Mouse (Mus musculus): ENCODE results near the gene Adamts7.

Adamts7 gene

DNA sequence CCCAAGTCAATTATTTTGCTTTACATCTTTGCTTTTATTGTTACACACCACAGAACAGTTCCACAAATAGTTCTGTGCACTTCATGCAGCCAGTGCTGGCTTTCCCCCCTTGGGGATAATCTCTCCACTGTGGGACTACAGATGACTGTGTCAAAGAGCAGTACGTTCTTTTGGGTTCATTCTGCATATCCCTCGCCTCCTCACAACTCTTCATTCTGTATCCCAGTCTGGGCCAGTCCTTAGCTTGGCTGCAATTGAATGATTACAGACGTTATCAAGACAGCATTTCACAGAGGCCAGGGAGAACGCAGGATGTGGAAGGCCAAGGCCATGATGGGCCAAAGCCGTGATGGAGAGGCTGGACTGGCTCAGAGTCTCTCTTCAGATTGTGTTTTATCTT, 16.0 kb upstream of the Adamts7 start:
- DNase-seq (ENCODE audit: low spot score in 2 of 2), result no peak

DNA sequence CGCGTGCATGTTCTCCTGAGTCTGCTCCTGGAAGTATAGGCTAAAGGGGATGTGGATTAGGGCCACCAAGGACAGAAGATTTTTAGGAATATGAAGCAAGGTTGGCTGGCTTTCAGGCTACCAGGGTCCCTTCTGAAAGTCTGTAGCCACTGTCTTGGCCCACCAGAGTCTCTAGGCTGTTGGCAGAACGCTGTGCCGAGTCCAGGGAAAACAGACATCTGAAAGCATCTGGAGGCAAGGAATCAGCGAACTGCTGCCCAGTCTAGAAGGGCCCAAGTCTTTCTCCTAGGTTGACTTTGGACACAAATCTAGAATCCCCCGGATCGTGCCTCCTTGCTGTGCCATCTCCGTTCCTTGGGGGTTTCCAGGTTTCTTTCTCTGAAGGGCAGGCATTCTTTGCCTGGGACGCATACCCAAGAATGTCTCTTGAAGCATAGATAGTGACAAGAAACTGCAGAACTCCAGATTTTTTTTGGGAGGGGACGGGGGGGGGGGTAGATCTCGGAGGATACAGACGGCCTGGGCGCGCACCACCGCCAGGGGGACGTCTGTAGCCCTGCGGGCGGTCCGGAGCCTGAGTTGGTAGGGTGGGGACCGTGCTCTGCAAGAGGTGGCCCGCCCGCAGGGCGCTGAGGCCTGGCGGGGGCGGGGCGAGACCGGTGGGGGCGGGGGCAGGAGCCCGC, 485 bp upstream of the Adamts7 start:
- no peak for DNase-seq (ENCODE audit: low spot score in 2 of 2)

DNA sequence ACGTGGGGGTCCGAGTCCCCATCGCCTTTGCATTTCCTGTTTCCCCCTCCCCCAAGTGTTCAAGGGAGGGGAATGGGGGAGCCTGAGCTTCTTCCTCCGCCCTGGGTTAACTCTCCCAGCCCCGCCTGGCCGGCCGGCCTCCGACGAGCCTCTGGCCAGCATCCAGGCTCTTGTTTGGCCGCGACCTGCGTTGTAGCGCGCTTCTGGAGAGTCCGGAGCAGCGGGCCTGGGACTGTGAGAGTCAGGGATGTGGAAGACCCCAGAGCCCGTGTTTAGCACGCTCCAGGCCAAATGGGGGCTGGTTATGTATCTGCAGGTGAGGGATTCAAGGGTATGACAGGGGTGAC, 853 bp downstream of the Adamts7 start:
- DNase-seq (ENCODE audit: low spot score in 2 of 2), result peak in 1 of 2 experiments; percentile 29

DNA sequence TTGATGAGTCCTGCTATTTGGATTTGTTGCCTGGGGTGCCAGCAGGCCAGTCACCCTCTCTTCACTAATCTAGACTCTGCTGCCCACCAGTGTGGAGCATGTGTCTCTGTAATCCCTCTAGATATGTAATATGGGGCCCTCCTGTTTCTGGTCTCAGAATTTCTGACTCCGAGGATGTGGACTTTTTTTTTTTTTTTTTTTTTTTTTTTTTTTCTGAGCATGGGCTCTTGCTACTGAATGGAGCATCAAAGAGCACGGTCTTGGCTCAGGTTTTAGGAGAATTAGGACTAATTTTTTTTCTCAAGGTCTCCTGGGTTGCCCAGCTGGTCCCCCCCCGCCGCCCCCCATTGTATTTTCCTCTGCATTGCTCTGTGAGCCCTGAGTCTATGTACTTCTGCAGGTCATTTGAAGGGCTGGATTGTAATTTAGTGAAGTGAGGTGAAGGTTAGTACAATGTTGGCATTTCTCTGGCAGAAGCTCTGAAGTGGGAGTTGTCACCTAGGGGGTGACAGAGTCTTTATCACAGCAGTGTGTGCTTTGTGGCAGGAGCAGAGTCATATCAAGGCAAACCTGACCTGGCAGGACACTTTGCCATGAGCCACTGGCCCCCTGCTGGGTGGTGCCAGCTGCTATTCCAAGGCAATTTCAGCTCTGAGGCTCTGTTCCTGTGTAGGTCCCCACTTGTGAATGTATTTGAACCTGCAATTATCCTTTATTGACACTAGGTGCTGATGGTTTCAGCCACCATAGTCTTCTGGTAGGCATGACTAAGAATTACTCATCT, 2.0 kb downstream of the Adamts7 start:
- DNase-seq (ENCODE audit: low spot score in 2 of 2), result no peak

DNA sequence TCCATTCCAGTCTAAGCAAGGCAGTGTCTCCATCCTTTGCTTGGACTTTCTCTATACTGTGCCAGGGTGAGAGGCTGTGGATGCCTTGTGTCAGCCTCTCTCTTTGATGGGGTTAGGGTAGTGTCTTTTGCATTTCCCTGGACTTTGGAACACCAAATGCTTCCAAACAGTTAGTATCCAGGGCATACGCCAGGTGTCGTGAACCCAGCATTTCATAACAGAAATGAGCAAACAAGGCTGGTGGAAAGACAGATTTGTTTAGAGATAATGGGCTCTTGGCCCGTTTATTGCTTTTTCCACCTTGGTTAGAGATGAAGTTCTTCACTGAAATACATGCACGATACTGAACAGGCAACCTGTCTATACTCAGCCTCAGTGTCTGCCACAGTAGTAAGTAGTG, 2.7 kb downstream of the Adamts7 start:
- DNase-seq (ENCODE audit: low spot score in 2 of 2), result no peak

DNA sequence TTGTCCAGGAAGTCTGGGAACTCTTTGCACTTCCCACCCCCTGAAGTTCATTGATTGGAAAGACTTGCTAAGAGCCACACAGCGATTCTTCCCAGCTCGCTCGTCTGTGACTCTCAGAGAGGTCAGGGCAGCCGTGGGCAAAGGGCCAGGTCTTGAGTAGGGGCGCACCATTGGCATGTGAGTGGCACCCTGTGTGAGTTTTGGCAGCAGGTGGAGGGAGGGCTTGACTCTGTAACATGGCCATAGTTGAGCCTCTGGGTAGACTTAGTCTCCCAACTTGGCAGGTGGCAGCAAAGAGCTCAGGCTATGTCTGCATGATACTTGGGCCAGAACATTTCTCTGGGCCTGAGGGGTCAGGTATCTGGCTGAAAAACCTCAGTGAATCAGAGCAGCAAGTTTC, 3.7 kb downstream of the Adamts7 start:
- peak; percentile 1 to 8 for DNase-seq (ENCODE audit: low spot score in 2 of 2)

DNA sequence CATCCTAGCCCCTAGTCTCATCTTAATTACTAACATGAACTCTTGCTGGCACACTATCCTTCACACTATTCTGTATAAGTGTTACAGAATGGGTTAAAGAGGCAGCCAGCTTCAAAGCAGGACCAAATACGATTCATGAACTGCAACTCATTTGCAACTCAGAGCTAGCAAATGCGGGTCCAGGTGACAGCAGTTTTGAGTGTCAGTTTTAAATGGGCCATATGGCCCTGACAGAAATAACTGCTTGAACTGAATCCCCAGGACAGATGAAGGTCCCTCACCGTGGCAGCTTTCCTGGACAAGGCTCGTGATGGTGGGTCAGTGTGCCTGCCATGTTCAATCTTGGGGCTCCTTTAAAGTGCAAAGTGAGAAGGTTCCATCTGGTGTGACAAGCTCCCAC, 7.1 kb downstream of the Adamts7 start:
- DNase-seq (ENCODE audit: low spot score in 2 of 2), result no peak

DNA sequence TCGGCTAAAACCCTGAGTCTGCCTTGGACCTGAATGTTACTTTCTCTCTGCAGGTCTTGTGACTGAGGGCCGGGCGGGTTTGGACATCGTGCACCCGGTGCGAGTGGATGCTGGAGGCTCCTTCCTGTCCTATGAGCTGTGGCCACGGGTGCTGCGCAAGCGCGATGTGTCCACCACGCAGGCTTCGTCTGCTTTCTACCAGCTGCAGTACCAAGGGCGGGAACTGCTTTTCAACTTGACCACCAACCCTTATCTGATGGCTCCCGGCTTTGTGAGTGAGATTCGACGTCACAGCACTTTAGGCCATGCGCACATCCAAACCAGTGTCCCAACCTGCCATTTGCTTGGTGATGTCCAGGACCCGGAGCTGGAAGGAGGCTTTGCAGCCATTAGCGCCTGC, 8.6 kb downstream of the Adamts7 start:
- peak in 1 of 2 experiments; percentile 0 for DNase-seq (ENCODE audit: low spot score in 2 of 2)

DNA sequence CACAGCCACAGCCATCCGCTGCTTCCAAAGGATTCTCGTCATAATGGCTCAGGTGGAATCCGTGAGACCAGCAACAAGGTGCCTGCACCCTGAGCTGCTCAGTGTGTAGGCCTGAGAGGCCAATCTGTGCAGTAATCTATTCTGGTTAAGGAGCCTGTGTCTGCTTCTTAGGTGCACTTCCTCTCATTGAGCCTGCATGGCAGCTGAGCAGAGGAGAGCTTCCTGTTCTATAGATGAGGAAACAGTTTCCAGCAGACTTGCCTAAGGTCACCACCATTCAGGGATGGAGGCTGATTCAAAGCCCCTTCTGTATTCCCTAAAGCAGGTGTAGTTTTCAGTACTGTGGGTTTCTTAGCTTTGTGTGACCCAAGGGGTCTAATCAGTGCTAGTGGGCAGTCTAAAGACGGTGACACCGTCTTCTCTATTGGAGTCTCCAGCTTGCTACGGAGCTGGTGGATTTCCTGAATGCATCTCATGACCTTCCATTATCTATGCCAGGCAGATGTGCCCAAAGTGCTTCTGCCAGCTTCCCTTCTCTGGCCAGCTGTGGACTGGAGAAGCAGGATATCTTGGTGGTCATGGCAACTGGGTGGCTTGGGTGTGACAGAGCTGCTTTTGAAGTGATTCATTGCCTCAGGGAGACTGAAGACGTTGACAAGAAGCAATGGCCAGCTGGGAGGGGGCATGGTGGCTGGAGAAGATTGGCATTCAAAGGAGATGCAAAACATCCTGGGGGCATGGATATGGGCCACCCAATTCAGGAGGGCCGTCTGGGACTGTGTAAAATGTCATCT, 9.9 kb downstream of the Adamts7 start:
- DNase-seq (ENCODE audit: low spot score in 2 of 2), result no peak

DNA sequence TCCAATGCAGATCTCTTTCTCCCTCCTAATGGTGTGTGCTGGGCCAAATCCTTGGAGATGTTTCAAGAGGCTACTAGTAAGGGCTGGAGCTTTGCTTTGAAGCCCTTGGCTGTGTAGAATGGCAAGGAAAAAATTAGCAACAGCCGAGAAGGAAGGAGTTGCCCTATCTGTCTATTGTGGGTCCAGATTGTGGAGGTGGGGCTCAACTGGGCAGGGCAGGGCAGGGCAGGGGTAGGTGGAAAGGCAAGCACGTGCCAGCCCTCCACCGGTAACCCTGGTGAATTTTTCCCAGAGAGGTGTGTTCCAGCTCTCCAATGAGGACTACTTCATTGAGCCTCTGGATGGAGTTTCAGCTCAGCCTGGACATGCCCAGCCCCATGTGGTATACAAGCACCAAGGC, 10.5 kb downstream of the Adamts7 start:
- no peak for DNase-seq (ENCODE audit: low spot score in 2 of 2)

DNA sequence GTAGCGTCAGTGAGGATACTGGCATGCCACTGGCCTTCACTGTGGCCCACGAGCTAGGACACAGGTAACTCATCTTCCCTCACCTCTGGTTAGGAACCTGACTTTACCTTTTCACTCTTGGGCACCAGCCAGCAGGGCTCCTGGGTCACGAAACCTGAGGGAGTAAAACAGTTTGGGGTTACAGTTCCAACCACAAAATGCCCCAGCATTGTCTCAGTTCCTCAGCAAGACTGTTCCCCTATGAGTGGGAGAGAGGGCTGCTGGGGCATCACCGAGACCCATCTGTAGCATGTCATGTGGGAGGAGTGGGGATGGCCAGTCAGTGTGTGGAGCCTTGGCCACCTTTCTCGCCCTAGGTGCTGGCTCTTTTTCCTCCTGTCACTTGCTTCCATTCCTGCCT, 16.5 kb downstream of the Adamts7 start:
- no peak for DNase-seq (ENCODE audit: low spot score in 2 of 2)

DNA sequence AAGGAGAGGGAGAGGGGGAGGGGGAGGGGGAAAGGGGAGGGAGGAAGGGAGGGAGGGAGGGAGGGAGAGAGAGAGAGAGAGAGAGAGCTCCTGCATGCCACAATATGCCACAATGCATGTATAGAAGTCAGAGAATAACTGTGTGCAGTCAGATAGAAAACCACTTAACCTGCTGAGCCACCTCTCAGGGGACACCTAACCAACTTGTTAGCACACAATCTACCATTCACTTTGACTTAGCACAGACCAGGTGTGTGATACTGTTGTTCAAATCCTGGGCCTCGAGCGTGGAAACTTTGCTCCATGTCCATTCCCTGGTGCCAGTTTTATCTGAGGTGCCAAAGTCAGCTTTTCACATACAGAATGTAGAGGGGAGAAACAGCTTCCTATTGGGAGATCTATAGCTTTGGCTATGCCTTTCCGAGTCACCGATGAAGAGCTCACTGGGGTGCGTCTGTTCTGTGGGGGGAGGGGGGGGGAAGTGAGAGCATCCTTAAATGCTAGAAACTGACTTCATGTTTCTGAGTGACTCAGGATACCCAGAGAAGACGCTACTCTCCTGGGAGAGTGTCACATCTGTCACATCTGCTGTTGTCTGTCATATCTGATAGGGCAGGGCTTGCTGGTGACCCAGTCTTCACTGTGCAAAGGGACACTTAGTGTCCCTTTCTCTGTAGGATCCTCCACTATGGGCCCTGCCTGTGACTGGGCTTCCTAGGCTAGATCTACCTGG, 19.0 kb downstream of the Adamts7 start:
- DNase-seq (ENCODE audit: low spot score in 2 of 2), result no peak

DNA sequence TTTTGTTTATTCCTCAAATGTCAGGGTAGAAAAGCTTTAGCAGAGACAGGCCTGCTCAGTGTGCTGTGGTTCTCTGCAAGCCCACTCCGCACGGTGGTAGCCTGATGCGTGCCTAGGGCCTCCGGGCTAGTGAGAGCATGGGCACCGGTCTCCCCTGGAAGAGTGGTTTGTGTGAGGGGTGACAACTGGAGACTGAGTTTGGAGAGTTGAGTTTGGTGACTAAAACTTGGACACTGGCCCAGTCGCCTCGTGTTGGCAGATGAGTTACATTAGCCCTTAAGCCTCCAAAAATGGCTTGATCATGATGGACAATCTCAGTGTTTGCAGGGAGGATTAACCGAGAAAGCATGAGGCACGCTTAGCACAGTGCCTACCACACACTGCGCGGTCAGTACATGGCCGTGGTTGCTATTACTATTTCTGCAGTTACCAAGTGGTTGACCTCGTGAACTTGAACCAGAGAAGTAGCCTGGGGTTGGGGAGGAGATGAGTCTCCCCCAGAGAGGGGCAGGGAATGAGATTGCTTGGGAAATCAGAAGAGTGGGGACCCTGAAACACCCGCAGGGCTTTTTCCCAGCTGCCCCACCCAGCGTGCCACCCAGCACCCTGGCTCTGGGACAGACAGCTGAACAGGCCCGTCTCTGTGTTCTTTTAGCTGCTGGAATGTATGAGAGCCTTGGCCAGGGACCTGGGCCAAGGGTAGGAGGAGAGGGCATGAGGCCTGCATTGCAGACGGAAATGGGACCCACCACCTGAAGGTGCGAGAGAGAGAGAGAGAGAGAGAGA, 20.0 kb downstream of the Adamts7 start:
- no peak for DNase-seq (ENCODE audit: low spot score in 2 of 2)

DNA sequence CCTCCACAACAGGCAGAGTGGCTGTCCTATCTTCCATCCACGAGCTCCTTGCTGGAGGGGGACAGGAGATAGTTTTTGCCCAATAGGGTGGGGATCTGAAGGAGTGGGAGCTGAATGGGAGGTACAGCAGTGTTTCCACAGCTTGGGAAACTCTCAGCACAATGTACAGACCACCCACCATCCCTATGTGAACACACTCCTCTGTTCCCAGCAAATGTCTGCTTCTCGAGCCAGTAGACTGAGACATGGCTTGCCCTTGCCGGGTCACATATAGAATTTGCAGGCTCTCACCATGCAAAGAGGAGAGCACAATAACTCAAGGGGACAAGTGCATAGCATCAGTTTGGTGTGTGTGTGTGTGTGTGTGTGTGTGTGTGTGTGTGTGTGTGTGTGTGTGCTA, 20.7 kb downstream of the Adamts7 start:
- no peak for DNase-seq (ENCODE audit: low spot score in 2 of 2)

DNA sequence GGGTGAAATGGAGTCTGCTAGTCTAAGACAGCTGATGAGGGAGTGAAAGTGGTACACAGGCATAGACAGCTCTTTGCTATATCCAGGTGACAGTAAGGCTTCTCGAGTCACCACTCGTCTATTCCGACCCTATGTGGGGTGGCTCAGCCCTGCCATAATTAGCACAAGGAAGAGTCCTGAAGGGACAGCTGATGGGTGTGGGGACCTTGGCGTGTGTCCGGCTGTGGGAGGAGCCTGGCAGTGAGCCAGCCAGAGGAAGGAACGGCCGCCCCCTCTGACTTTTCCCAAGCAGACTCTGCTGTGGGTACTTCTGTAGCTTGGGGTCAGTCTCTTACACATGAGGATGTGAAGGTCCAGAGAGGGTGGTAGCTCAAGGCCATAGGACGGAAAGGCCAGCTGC, 21.2 kb downstream of the Adamts7 start:
- no peak for DNase-seq (ENCODE audit: low spot score in 2 of 2)

DNA sequence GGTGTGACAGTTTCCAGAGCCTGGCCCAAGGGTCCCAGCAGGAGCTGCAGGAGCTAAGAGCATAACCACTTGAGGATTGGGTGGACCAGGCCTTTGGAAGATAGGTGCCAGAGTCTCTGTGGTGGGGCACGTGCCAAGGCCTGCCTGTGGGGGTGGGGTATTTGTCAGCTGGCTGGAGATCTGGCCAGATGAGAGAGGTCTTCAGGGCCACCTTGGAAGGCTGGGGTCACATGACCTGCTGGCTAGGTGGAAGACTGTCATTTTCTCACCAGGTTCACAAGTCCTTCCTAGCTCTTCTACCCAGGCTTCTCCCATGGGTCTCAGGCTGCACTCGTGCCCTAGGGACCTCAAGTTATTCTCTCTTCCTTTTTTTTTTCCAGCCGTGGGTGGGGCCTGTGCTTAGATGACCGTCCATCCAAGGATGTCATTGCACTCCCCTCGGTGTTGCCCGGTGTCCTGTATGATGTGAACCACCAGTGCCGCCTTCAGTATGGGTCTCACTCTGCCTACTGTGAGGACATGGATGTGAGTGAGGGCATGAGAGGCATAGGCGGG, 22.6 kb downstream of the Adamts7 start:
- DNase-seq (ENCODE audit: low spot score in 2 of 2), result no peak

DNA sequence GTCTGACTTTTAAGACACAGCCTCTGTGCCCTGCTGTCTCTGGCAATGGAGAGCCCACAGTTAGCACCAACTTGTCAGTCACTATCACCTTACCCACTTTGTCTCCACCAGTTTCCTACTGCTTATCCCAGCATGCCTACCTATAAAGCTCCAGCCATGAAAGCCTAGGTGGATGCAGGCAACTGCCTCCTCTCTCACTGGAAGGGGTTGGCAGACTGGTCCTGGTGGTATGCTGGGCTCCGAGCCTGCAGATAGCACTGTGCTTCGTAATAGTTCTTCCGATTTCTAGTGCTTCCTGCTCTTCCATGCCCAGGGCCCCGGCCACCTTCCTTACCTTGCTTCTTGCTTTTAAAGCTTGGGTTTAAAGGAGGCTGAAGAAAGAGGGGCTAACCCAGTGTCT, 26.0 kb downstream of the Adamts7 start:
- DNase-seq (ENCODE audit: low spot score in 2 of 2), result no peak

DNA sequence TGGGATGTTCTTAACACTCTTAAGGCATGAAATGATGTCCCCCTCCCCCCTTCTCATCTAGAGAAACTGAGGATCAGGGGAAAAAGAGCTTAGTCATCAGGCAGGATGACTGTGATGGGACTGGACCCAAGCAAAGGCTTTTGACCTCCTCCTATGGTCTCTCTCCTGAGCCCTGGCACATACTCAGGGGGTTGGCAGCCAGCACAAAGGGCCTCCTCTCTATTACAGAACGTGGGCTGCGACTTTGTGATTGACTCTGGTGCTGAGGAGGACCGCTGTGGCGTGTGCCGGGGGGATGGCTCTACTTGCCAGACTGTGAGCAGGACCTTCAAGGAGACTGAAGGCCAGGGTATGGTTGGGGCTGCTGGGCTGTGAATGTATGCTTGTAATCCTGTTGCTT, 26.5 kb downstream of the Adamts7 start:
- no peak for DNase-seq (ENCODE audit: low spot score in 2 of 2)

DNA sequence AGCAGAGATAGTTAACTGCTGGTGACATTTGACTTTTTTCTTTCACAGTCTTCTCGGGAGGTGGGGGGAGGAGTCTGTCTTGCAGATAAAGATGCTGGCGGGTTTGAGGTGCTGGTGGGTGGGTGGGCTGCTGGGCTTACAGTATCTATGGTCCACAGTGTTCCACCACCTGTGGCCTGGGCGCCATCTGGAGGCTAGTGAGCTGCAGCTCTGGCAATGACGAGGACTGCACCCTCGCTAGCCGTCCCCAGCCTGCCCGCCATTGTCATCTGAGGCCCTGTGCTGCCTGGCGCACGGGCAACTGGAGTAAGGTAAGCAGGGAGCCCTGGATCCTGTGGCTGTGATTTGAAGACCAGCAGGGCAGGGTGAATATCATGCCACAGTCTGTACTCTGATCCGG, 32.1 kb downstream of the Adamts7 start:
- no peak for DNase-seq (ENCODE audit: low spot score in 2 of 2)

DNA sequence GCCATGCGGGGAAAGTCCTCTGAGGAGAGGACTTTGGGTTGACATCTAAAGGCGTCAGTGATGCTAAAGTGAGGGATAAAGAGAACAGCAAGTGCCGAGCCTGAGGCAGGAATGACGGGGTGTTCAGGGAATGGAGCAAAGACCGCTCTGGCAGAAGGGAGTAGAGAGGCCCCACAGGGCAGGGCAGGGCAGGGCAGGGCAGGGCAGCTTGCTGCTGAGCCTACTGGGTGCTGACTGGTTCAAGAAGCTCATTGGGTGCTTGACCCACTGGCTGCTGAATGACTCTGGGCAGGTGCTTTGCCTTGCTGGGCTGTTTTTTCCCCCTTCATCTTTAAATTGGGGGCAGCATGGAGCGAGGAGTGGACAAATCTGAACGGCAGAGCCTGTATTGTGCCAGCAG, 33.4 kb downstream of the Adamts7 start:
- DNase-seq (ENCODE audit: low spot score in 2 of 2), result no peak

DNA sequence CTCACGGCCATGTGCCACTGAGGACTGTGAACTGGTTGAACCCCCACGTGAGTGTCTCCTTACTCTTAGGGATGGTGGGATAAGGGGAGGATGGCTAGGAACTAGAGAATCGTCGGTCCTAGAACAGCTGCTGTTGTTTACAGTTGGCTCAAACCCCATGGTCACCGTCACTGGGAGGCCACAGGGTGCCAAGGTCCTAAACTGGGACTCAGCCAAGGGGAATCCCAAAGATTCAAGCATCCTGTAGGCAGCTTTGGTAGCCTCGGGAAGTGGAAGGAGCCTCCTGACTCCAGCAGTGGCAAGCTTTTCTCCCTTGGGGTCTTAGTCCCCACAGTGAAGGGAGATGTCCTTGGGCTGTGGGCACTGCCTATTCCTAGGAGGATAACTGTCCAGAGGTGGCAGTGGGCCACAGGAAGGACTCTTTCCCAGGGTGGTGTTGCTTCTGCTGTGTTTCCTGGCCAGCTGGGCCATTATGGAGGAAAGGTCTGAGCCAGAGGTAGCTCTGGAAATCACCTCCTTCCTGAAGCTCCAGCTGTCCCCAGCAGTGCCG, 34.3 kb downstream of the Adamts7 start:
- DNase-seq (ENCODE audit: low spot score in 2 of 2), result no peak
